Mouse (Mus musculus) midbrain, embryonic 14.5 days (tissue): ENCODE measurements around the gene Hpd. TPM values are rescaled to one million over a fixed set of nuclear protein-coding genes. Genes with fewer than 3 reads are reported as not detected.

Experiments
- ATAC-seq: fragments of 200-750 bp; cut with Nextera tagmentation; 2 replicates; pipeline ENCODE4 v1.8.0; 2017; ENCODE audit warnings: moderate number of reproducible peaks, moderate library complexity; ENCODE audit not compliant: low FRiP score, low TSS enrichment
- DNase-seq: peaks from one replicate; pipeline ENCODE4 v3.0.0-alpha.2; 2015
- H3K27ac ChIP-seq: fragments of 300-500 bp; sonication (generic); replicated peaks from 2 replicates; pipeline ENCODE4 v1.5.1; 2014; ENCODE audit warnings: mild to moderate bottlenecking, low read depth, low read length, moderate library complexity
- H3K27me3 ChIP-seq: fragments of 300-500 bp; sonication (generic); 2 replicates; pipeline ENCODE4 v1.6.1; 2014; ENCODE audit warnings: low read length, control low read depth, mixed read lengths; ENCODE audit not compliant: control insufficient read depth, insufficient read depth
- H3K36me3 ChIP-seq: fragments of 300-500 bp; sonication (generic); 2 replicates; pipeline ENCODE4 v1.6.1; 2014; ENCODE audit warnings: low read length, control low read depth; ENCODE audit not compliant: control insufficient read depth, insufficient read depth
- H3K4me1 ChIP-seq: fragments of 300-500 bp; sonication (generic); 2 replicates; pipeline ENCODE4 v1.6.1; 2014; ENCODE audit warnings: mild to moderate bottlenecking, antibody characterized with exemption, low read length, control low read depth; ENCODE audit not compliant: control insufficient read depth, insufficient read depth
- H3K4me2 ChIP-seq: fragments of 300-500 bp; sonication (generic); 2 replicates; pipeline ENCODE4 v1.6.1; 2014; ENCODE audit warnings: mild to moderate bottlenecking, low read length, moderate library complexity
- H3K4me3 ChIP-seq: fragments of 300-500 bp; sonication (generic); replicated peaks from 2 replicates; pipeline ENCODE4 v1.5.1; 2014; ENCODE audit warnings: low read depth, low read length
- H3K9ac ChIP-seq: fragments of 300-500 bp; sonication (generic); replicated peaks from 2 replicates; pipeline ENCODE4 v1.6.1; 2014; ENCODE audit warnings: mild to moderate bottlenecking, low read length, moderate library complexity
- H3K9me3 ChIP-seq: fragments of 300-500 bp; sonication (generic); 2 replicates; pipeline ENCODE4 v1.6.1; 2016; ENCODE audit warnings: low read length, control low read depth, mixed read lengths; ENCODE audit not compliant: control insufficient read depth
- WGBS: fragments of 180-500 bp; shearing (Covaris S2); extraction: QIAGEN DNeasy Blood & Tissue Kit; methylation state at CpG from one replicate; pipeline ENCODE4 v1.1.7; 2014; 5-methylcytosine and 5-hydroxymethylcytosine counted together
- polyA plus RNA-seq: library from polyadenylated mRNA; unstranded; fragments of >200 nt; fragmentation: Nextera tagmentation; extraction: Ambion mirVana; gene quantifications from 2 replicates; pipeline ENCODE4 v1.2.1, GENCODE M21; 2014

Gene Hpd
- polyA plus RNA-seq, 1 experiment from 2014 or later: not detected

DNA sequence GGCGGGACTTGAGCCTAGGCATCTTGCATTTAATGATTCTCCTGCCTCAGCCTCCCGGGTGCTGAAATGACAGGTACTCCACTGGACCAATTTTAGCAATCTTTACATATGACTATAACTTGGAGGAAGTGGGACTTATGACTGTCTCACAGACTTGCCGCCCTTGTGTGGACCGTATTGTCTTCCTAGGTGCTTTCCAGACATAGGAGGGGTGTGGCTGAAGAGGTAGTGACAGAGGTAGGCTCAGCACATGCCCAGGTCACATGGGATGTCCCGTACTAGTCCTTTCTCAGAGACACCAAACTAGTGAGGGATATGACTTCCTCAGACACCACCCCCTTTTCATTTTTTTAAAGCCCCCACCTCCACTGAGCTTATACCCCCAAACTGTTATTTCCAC is 3.7 kb downstream of the Hpd start:
- 96% methylated on average over 5 of the region's 5 CpGs for WGBS

DNA sequence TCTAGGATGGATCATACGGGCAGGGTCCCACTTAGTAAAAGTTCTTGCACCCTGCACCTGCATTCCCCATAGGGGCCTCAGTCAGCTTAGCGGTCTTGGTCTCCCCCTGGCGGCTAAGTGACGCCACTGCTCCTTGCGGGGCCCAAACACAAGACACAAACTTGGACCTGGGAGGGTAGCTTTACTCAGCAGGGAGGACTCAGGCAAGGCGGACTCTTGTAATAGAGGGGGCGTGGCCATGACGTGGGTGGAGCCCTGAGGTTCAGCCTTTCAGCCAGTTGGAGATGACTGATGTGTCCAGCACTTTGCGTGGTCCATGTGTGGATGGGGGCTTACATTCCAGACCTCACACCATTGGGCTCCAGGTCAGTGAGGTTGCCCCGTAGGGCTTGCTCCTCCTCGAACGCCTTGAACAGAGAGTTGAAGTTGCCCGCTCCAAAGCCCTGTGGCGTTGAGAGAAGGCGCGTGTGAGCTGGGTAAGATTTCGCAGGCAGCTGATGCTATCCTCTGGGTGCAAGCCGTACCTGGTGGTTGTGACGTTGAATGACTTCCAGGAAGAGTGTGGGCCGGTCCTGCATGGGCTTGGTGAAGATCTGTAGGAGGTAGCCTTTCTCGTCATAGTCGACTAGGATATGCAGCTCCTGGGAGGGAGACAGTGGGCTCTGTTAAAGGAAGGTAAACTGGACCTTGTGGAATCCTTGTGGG is 10.7 kb downstream of the Hpd start:
- no peaks in the 10 kb centered on the region for H3K9me3 ChIP-seq
- peak overlapping the region; percentile 37 for H3K4me2 ChIP-seq
- H3K27ac ChIP-seq: no peak overlapping the region
- no peak overlapping the region for H3K4me3 ChIP-seq
- 0 out of 2 replicates have a peak, but pooled peaks cover 4% of the 10 kb centered on the region for H3K4me1 ChIP-seq
- H3K27me3 ChIP-seq: no peaks in the 10 kb centered on the region
- H3K9ac ChIP-seq: no peak overlapping the region; the same call in 1 of the 2 replicates
- peak; percentile 88 for DNase-seq
- 15% methylated on average over 22 of the region's 22 CpGs for WGBS
- peaks cover 7% of the 10 kb centered on the region for H3K36me3 ChIP-seq
- ATAC-seq: no peak; the same call in 1 of the 2 replicates

More for the DNA sequence above, 3.7 kb downstream of the Hpd start:
- ATAC-seq: no peak
- Histone ChIP-seq H3K4me1 (no peaks in the 10 kb centered on the region), H3K4me3 (no peak overlapping the region), H3K27ac (no peak overlapping the region), H3K36me3 (no peaks in the 10 kb centered on the region), H3K4me2 (no peak overlapping the region), H3K27me3 (no peaks in the 10 kb centered on the region), H3K9ac (no peak overlapping the region), H3K9me3 (no peaks in the 10 kb centered on the region)
- DNase-seq: no peak

DNA sequence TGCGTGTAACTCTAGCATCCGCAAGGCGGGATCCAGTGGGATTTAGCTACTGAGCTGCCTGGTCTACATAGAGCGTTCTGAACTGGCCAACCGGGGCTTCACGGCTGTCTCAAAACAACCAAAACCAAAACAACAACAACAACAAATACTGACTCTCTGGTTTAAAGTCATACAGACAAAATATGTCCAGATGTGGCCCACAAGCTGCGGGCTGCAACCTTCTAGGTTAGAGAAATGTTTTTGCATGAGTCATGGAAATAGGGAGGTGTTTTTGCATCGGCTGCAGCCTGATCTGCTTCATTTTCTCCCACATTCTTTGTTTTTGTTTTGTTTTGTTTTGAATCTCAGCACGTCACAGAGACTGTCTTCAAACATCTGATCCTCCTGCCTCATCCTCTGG is 12.2 kb downstream of the Hpd start:
- no peak for ATAC-seq
- 0 out of 2 replicates have a peak, but pooled peaks cover 4% of the 10 kb centered on the region for H3K4me1 ChIP-seq
- 0 out of 2 replicates have a peak overlapping the region, but pooled peaks have one; percentile 20 for H3K27ac ChIP-seq
- no peaks in the 10 kb centered on the region for H3K9me3 ChIP-seq
- H3K4me2 ChIP-seq: no peak overlapping the region
- WGBS: 85% methylated on average over 9 of the region's 9 CpGs
- no peak overlapping the region for H3K9ac ChIP-seq
- H3K36me3 ChIP-seq: peaks cover 20% of the 10 kb centered on the region
- H3K4me3 ChIP-seq: no peak overlapping the region
- H3K27me3 ChIP-seq: no peaks in the 10 kb centered on the region
- DNase-seq: no peak

DNA sequence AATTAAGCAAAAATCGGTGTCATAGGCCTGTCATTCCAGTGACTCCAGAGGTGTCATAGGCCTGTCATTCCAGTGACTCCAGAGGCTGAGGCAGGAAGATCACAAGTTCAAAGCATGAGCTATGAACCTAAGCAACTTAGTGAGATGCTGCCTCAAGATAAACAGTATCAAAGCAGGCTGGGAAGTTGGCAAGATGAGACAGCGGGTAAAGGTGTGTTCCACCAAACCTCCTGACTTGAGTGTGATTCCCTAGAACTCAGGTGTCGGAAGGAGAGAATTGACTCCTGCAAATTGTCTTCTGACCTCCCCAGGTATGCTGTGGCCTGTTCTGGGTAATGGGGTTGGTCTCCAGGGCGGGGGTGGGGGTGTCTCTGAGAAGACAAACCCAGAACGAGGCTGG is 13.2 kb downstream of the Hpd start, which contains the start of gene Psmd9:
TSS of gene Psmd9 (plus strand) at position 130 of the 400 bp plus-strand sequence.
- H3K27me3 ChIP-seq: no peaks in the 10 kb centered on the region
- H3K27ac ChIP-seq: 0 out of 2 replicates have a peak within 1 kb of the TSS, but pooled peaks have one; percentile 20
- DNase-seq (no peak), ATAC-seq (no peak)
- H3K36me3 ChIP-seq: peaks cover 25% of the 10 kb centered on the region
- H3K4me1 ChIP-seq: 0 out of 2 replicates have a peak, but pooled peaks cover 4% of the 10 kb centered on the region
- no peak within 1 kb of the TSS for H3K9ac ChIP-seq
- WGBS: 81% methylated on average over 5 of the region's 5 CpGs
- no peak within 1 kb of the TSS for H3K4me3 ChIP-seq
- no peaks in the 10 kb centered on the region for H3K9me3 ChIP-seq
- no peak within 1 kb of the TSS for H3K4me2 ChIP-seq

DNA sequence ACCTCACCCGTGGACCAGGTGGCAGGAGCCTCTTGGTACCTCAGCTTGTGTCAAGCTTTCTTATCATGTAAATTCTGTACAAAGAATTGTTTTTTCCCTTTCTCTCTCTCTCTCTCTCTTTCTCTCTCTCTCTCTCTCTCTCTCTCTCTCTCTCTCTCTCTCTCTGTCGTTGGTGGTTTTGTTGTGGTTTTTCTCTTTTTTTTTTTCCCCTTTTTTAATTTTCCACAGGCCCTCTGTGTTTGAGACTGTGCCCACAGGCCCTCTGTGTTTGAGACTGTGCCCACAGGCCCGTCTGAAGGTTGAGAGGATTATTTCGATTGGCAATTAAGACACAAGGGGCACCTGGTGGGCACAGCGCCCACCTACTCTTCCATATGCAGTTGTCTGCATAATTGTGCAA is 14.9 kb downstream of the Hpd start:
- no peak for DNase-seq
- Histone ChIP-seq H3K27me3 (no peaks in the 10 kb centered on the region), H3K4me3 (no peak overlapping the region), H3K9me3 (no peaks in the 10 kb centered on the region), H3K4me2 (no peak overlapping the region), H3K4me1 (0 out of 2 replicates have a peak, but pooled peaks cover 4% of the 10 kb centered on the region), H3K36me3 (peaks cover 42% of the 10 kb centered on the region), H3K9ac (no peak overlapping the region), H3K27ac (0 out of 2 replicates have a peak overlapping the region, but pooled peaks have one; percentile 10)
- 67% methylated on average over 5 of the region's 5 CpGs for WGBS
- ATAC-seq: no peak

DNA sequence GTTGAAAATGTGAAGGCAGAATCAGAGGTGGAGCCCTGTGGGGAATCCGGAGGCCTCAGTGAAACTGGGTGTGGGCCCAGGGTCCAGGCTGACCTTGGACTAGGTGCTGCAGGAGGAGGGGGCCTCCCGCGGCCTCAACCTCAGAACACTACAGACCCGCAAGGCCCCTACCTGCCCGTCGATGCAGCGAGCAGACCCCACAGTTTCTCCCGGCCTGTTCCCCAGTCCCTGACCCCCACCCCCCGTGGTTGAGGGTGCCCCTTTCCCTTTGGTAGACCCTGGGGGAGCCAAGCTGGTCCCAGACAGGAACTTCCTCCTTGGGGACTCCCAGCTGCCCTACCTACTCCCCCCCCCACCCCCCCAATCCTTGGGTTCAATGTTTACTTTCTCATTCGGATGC is 16.1 kb downstream of the Hpd start:
- peaks cover 54% of the 10 kb centered on the region for H3K36me3 ChIP-seq
- no peak overlapping the region for H3K4me3 ChIP-seq
- H3K9ac ChIP-seq: no peak overlapping the region
- H3K27ac ChIP-seq: no peak overlapping the region
- H3K9me3 ChIP-seq: no peaks in the 10 kb centered on the region
- WGBS: 90% methylated on average over 10 of the region's 10 CpGs
- no peaks in the 10 kb centered on the region for H3K27me3 ChIP-seq
- ATAC-seq: no peak
- H3K4me1 ChIP-seq: no peaks in the 10 kb centered on the region
- no peak for DNase-seq
- H3K4me2 ChIP-seq: no peak overlapping the region

DNA sequence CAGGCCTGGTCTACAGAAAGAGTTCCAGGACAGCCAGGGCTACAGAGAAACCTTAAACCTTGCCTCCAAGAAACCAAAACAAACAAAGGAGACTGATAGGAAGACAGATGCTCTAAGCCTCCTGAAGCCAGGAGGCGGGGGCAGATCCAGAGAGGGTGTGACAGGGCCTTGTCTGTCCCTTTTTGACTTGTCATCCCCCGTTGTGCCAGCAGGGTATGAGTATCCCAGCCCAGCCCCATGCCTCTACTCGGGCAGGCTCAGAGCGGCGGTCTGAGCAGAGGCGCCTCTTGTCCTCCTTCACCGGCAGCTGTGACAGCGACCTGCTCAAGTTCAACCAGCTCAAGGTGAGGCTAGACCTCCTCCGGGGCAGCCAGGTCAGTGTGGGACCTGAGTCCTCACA is 19.6 kb downstream of the Hpd start:
- Histone ChIP-seq H3K4me1 (no peaks in the 10 kb centered on the region), H3K36me3 (peaks cover 88% of the 10 kb centered on the region), H3K9ac (no peak overlapping the region), H3K4me3 (no peak overlapping the region), H3K4me2 (no peak overlapping the region), H3K27me3 (no peaks in the 10 kb centered on the region), H3K27ac (no peak overlapping the region), H3K9me3 (no peaks in the 10 kb centered on the region)
- no peak for ATAC-seq
- 77% methylated on average over 9 of the region's 9 CpGs for WGBS
- DNase-seq: no peak

DNA sequence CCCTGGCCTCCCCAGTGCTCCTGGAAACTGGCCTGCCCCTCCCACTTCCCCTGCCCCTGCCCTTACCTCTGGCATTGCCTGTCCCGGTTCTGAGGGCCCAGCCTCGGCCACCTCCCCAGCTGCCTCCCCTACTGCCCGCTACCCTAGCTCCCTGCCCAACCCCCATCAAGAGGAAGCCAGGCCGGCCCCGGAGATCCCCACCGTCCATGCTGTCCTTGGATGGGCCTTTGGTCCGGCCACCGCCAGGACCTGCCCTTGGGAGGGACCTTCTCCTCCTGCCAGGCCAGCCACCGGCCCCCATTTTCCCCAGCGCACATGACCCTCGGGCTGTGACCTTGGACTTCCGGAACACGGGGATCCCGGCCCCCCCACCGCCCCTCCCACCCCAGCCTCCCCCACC is 22.2 kb downstream of the Hpd start:
- Histone ChIP-seq H3K4me1 (no peaks in the 10 kb centered on the region), H3K27ac (no peak overlapping the region), H3K4me2 (no peak overlapping the region), H3K9me3 (no peaks in the 10 kb centered on the region), H3K4me3 (no peak overlapping the region), H3K9ac (no peak overlapping the region), H3K27me3 (no peaks in the 10 kb centered on the region), H3K36me3 (peaks cover 93% of the 10 kb centered on the region)
- 92% methylated on average over 15 of the region's 15 CpGs for WGBS
- DNase-seq: no peak
- no peak for ATAC-seq

DNA sequence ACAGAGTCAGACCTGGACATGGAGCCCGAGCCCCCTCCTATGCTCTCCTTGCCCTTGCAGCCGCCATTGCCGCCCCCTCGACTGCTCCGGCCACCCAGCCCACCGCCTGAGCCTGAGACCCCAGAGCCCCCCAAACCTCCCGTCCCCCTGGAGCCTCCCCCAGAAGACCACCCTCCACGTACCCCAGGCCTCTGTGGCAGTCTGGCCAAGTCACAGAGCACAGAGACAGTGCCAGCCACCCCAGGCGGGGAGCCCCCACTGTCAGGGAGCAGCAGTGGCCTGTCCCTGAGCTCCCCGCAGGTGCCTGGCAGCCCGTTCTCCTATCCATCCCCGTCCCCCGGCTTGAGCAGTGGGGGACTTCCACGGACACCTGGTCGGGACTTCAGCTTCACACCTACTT is 22.7 kb downstream of the Hpd start:
- Histone ChIP-seq H3K9ac (no peak overlapping the region), H3K27ac (no peak overlapping the region), H3K4me2 (no peak overlapping the region), H3K4me1 (no peaks in the 10 kb centered on the region), H3K27me3 (no peaks in the 10 kb centered on the region), H3K9me3 (no peaks in the 10 kb centered on the region), H3K4me3 (no peak overlapping the region), H3K36me3 (peaks cover 95% of the 10 kb centered on the region)
- no peak for DNase-seq
- 95% methylated on average over 15 of the region's 15 CpGs for WGBS
- ATAC-seq: no peak
